Mouse (Mus musculus): ENCODE data around the gene Snapc5.

Gene Snapc5

GRCm38 (mm10) chr9:64199897-64200296 lies 20.8 kb downstream of the Snapc5 start:
- DNase-seq: peak in 1 of 2 experiments; percentile 43

DNA sequence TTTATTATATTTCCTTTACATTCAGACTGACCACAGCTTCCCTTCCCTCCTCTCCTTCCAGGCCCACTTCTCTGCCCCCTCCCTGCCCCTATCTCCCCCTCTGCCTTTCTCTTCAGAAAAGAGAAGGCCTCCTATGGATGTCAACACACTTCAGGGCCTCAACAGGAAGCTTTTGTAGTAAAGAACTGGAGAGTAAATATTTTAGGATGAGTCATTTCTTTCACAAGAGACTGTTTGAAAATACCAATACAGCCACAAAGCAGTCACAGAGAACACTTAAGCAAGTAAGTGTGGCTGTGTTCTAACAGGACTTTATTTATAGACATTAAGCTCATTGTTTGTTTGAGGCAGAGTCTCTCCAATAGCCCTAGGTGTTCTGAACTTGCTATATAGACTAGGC lies 23.3 kb downstream of the Snapc5 start:
- no peak for DNase-seq

GRCm38 (mm10) chr9:64202866-64203265 lies 23.8 kb downstream of the Snapc5 start:
- no peak for DNase-seq

GRCm38 (mm10) chr9:64207509-64208084 lies 28.5 kb downstream of the Snapc5 start:
- DNase-seq: no peak

DNA sequence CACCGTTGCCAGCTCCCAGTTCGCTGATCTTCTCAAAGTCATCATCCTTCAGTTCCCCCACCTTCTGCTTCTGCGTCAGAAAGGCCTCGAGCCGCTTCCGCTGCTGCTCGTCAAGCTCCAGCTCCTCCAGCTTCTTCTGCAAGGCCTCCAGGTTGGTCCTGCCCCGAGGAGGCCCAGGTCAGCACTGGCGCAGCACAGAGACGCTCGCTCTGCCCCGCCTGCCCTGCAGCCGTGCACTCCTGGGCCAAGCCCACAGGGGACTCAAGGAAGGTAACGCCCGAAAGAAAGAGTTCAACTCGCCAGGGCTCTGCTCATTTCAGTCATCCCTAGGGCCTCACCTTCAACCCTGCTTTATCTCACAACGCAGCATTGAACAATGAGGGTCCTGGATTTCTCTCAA lies 35.4 kb downstream of the Snapc5 start:
- peak in 1 of 2 experiments; percentile 50 for DNase-seq

DNA sequence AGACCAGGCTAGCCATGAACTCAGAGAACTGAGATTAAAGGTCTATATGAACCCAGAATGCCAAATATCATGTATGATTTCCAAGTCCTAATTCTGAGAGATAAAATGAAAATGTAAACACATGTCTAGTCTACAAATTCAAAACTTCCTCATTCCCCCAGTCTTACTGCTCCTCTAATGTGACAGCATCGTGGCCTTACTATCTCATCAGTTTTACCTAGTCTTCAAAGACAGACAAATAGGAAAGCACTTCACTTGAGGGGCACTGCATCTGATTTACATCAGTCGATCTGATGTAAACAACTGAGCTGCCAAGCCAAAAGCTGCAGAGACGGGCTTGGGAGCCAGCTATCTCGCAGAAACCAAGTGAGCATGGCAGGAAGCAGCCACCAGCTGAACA lies 37.0 kb downstream of the Snapc5 start:
- no peak for DNase-seq

GRCm38 (mm10) chr9:64216641-64217040 lies 37.6 kb downstream of the Snapc5 start:
- no peak for DNase-seq

GRCm38 (mm10) chr9:64217887-64218286 lies 38.8 kb downstream of the Snapc5 start:
- no peak for DNase-seq

GRCm38 (mm10) chr9:64219305-64219704 lies 40.2 kb downstream of the Snapc5 start:
- no peak for DNase-seq

GRCm38 (mm10) chr9:64219772-64220420 lies 40.8 kb downstream of the Snapc5 start:
- no peak for DNase-seq

DNA sequence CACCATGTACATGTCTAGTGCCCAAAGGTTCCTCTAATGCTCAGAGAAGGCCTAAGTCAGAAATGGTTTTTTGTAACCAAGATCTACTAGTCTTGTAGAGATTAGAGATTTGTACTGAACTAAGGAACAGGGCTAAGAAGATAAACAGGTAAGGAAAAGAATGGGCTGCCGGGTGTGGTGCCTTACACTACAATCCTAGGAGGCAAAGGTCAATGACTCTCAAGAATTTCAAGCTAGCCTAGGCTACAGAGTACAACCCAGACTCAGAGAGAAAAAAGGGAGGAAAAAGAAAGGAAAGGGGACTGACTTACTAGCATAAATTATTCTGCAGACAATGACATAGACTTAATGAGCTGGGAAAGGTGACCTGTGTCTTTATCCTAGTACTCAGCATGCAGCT lies 41.5 kb downstream of the Snapc5 start:
- no peak for DNase-seq

GRCm38 (mm10) chr9:64221480-64221879 lies 42.4 kb downstream of the Snapc5 start:
- no peak for DNase-seq

DNA sequence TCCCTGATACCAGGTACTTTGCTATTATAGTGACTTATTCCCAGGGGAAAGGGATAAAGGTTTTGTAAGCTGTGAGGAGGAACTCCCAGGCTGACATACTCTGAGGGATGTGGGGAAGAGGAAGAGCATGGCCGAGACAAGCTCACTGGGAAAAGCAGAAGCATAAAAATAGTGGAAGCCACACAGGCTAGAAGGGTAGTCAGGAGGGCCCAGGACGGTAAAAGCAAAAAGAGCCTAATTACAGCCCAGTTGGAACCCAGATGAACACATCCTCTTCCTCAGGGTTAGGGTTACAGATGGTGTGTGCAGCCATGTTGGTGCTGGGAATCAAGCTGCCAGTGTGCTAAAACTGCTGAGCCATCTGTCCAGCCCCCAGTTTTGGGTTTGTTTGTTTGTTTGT lies 43.0 kb downstream of the Snapc5 start:
- DNase-seq: no peak

DNA sequence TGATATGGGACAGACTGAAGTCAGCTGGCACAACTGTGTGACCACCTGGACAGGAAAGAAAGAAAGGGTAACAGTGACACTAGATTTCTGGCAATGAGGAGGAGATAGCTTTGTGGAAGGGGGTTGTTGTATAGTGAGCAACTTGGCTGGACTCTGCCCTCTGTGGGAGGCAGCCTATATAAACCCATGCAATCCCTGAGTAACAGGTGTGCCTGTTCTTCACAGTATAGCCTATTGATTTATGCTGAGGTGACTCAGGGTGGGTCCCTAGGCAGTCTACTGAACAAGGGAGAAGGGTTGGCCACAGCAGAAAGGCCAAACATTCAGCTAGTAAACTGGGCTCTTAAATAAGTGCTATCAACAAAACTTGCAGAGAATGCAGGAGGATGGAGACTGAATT lies 46.7 kb downstream of the Snapc5 start:
- no peak for DNase-seq

DNA sequence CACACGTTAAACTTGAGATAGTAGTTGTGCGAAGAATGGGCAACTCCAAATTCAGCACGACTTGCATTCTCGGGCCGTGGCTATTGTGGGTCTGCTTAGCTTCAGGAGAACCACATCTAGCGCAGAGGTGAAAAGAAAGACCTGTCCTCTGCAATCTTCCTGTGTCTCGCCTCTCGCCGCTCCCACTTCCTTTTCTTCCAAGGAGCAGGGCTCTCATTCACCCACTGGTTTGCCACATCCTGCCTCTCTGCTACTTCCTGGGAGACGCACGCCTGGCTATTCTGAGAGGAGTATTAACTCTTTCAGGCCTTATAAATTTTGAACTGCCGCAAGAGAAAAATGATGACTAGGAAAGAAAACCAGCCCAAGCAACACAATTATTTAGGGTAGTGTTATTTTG lies 48.7 kb downstream of the Snapc5 start:
- no peak for DNase-seq

- no peak for DNase-seq
Measured at GRCm38 (mm10) chr9:64228972-64229371, 49.9 kb downstream of the Snapc5 start.

- DNase-seq: peak; percentile 22 to 47
Measured at GRCm38 (mm10) chr9:64231171-64231570, 52.1 kb downstream of the Snapc5 start.

DNA sequence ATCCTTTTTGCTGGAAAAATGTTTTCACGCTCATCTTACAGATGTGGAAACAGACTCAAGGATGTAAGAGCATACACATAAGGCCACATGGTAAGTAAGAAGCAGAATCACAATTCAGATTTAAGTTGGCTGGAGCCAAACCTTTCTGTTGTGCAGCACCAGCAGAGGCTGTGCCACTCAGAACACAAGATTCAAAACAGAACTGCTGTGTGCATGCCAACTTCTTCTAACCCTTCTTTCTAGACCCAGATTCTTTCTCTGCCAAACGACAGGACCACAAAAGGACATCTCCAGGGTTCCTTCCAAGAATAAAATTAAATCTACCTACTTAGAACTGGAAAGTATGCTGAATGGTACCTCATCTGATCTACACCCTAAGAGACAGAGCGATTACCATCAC lies 52.6 kb downstream of the Snapc5 start:
- no peak for DNase-seq

DNA sequence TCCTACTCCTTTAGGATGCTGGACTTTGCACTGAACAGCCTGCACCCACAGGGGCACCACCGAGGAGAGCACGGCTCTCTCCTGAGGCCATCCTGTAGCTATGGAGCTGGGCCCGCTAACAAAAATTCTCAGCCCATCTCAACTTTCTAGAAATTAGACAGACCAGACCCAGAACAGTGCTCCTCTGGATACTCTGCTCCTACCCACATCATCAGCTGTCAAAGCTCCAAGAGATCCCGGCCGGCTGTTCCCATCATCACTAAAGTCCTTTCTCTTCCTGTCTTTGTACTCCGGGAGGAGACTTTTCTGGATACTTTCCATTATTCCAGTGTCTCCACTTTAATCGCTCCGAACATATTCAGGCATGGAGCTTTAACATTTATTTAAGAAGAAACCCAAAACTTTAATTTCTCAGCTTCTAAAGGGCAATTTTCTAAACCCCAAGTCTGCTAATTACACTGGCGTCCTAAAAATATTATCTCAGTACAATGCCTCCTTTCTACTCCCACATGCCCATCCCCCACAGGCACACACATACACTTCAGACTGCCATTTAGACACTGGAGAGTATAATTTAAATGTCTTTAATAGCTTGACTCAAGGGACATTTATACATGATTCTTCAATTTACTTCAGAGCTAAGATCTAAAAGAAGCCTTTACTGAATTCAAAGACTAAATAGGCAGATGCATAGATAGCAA lies 53.3 kb downstream of the Snapc5 start:
- DNase-seq: peak; percentile 67 to 76
